Mouse (Mus musculus): ENCODE results near the gene Tagln2. TPM values are rescaled to one million over a fixed set of nuclear protein-coding genes. Genes with fewer than 3 reads are reported as not detected.

Gene Tagln2
- total RNA-seq, 1 experiment, result 131 TPM

DNA sequence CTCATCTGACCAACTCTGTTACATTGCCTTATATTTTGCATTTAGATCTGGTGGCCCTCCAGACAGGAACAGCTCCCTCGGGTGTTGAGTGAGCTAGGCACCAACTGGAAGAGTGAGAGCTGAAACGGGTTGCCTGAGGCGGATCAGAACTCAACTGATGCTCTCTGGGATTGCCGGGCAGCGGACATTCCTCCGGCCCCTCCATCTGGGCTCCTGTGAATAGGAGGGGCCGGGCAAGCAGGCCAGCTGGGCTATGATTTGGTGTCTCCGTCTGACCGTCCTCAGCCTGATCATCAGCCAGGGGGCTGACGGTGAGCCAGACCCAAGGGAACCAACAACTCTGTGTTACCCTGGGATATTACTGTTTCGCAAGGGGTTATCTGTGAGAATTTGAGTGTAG is 15.6 kb upstream of the Tagln2 start:
- peaks cover 8% of the 10 kb centered on the region; the same call in 1 of the 2 replicates for H3K36me3 ChIP-seq (ENCODE audit: control insufficient read depth, insufficient read depth, low read length, poor library complexity, severe bottlenecking)
- in situ Hi-C loops (cut with MboI; ENCODE audit: low sequenced_read_pairs in 2 of 2, unreplicated experiment in 2 of 2), result no loop called here
- H3K9ac ChIP-seq (ENCODE audit: insufficient read depth, low read depth, low read length, poor library complexity, severe bottlenecking), result 0 out of 2 replicates have a peak overlapping the region, but pooled peaks have one; percentile 24
- TF ChIP-seq CHD2 (IDR thresholded peaks at IDR 0.05; ENCODE audit: low read depth, low read length) (no peak), HCFC1 (IDR thresholded peaks at IDR 0.05; ENCODE audit: borderline replicate concordance, insufficient read depth, low read length) (no peak), ZNF384 (IDR thresholded peaks at IDR 0.05; ENCODE audit: low read depth, low read length) (no peak), ZC3H11A (IDR thresholded peaks at IDR 0.05; ENCODE audit: borderline replicate concordance, low read depth, low read length) (no peak), MAFK (IDR thresholded peaks at IDR 0.05; ENCODE audit: insufficient read depth, low read depth, low read length) (no peak)
- H3K4me1 ChIP-seq (ENCODE audit: control insufficient read depth in 2 of 2, insufficient read depth in 2 of 2, low read length in 2 of 2, poor library complexity in 1 of 2), result peaks cover 1 to 2% of the 10 kb centered on the region in 2 experiments; a peak in 3 of 4 replicates
- no peak for DNase-seq (ENCODE audit: low read depth, low spot score)
- H3K9me3 ChIP-seq (ENCODE audit: control insufficient read depth, insufficient read depth, low read depth, low read length), result no peaks in the 10 kb centered on the region
- H3K27ac ChIP-seq (ENCODE audit: insufficient read depth, low read depth, low read length, poor library complexity, severe bottlenecking), result no peak overlapping the region
- H3K4me3 ChIP-seq (ENCODE audit: insufficient read depth in 1 of 2, low read depth in 1 of 2, low read length in 2 of 2, poor library complexity in 1 of 2, severe bottlenecking in 1 of 2), result no peak overlapping the region

DNA sequence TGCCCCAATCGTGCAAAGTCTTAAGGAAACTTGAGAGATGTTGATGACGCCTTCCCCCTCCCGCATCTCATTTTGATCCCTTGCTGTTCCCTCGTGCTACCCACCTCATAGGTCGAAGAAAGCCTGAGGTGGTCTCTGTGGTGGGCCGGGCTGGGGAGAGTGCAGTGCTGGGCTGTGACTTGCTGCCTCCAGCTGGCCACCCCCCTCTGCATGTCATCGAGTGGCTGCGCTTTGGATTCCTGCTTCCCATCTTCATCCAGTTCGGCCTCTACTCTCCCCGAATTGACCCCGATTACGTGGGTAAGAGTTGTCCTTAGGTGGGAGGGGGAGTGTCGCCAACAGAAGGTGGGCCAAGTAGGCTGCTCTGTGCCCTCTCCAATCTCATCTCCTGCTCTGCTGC is 15.2 kb upstream of the Tagln2 start:
- no peaks in the 10 kb centered on the region for H3K9me3 ChIP-seq (ENCODE audit: control insufficient read depth, insufficient read depth, low read depth, low read length)
- in situ Hi-C loops (cut with MboI; ENCODE audit: low sequenced_read_pairs in 2 of 2, unreplicated experiment in 2 of 2), result no loop called here
- DNase-seq (ENCODE audit: low read depth, low spot score), result no peak
- TF ChIP-seq ZNF384 (IDR thresholded peaks at IDR 0.05; ENCODE audit: low read depth, low read length), result no peak
- H3K27ac ChIP-seq (ENCODE audit: insufficient read depth, low read depth, low read length, poor library complexity, severe bottlenecking), result no peak overlapping the region
- peaks cover 8% of the 10 kb centered on the region; the same call in 1 of the 2 replicates for H3K36me3 ChIP-seq (ENCODE audit: control insufficient read depth, insufficient read depth, low read length, poor library complexity, severe bottlenecking)
- H3K4me3 ChIP-seq (ENCODE audit: insufficient read depth in 1 of 2, low read depth in 1 of 2, low read length in 2 of 2, poor library complexity in 1 of 2, severe bottlenecking in 1 of 2), result no peak overlapping the region
- peaks cover 1 to 2% of the 10 kb centered on the region in 2 experiments; a peak in 3 of 4 replicates for H3K4me1 ChIP-seq (ENCODE audit: control insufficient read depth in 2 of 2, insufficient read depth in 2 of 2, low read length in 2 of 2, poor library complexity in 1 of 2)
- H3K9ac ChIP-seq (ENCODE audit: insufficient read depth, low read depth, low read length, poor library complexity, severe bottlenecking), result no peak overlapping the region

DNA sequence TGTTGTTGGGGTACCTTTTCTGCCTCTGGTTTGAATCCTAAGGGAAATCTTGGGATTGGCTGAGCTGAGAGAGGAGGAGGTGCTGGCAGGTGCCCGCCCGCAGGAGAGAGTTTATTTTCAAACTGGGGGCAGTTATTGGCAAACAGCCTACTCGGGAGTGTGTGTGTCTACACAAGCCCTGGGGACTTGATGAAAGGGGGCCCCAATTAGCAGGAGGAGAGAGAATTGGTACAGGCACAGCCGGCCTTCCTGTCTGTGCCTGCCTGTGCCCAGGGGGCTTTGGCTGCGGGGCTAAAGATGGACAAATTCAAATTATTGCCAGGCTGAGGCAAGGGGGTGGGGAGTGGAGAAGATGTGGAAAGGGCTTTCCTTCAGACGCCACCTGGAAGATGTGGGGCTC is 14.0 kb upstream of the Tagln2 start:
- H3K27ac ChIP-seq (ENCODE audit: insufficient read depth, low read depth, low read length, poor library complexity, severe bottlenecking), result no peak overlapping the region
- no peak for DNase-seq (ENCODE audit: low read depth, low spot score)
- no peaks in the 10 kb centered on the region for H3K9me3 ChIP-seq (ENCODE audit: control insufficient read depth, insufficient read depth, low read depth, low read length)
- TF ChIP-seq HCFC1 (IDR thresholded peaks at IDR 0.05; ENCODE audit: borderline replicate concordance, insufficient read depth, low read length), result no peak
- TF ChIP-seq MAFK (IDR thresholded peaks at IDR 0.05; ENCODE audit: insufficient read depth, low read depth, low read length), result no peak
- no peak for TF ChIP-seq CHD2 (IDR thresholded peaks at IDR 0.05; ENCODE audit: low read depth, low read length)
- no peak for TF ChIP-seq ZC3H11A (IDR thresholded peaks at IDR 0.05; ENCODE audit: borderline replicate concordance, low read depth, low read length)
- no peak for TF ChIP-seq ZNF384 (IDR thresholded peaks at IDR 0.05; ENCODE audit: low read depth, low read length)
- in situ Hi-C loops (cut with MboI; ENCODE audit: low sequenced_read_pairs in 2 of 2, unreplicated experiment in 2 of 2), result no loop called here
- H3K9ac ChIP-seq (ENCODE audit: insufficient read depth, low read depth, low read length, poor library complexity, severe bottlenecking), result no peak overlapping the region
- H3K4me3 ChIP-seq (ENCODE audit: insufficient read depth in 1 of 2, low read depth in 1 of 2, low read length in 2 of 2, poor library complexity in 1 of 2, severe bottlenecking in 1 of 2), result no peak overlapping the region
- H3K36me3 ChIP-seq (ENCODE audit: control insufficient read depth, insufficient read depth, low read length, poor library complexity, severe bottlenecking), result peaks cover 8% of the 10 kb centered on the region; the same call in 1 of the 2 replicates
- peaks cover 1 to 3% of the 10 kb centered on the region in 2 experiments; a peak in 3 of 4 replicates for H3K4me1 ChIP-seq (ENCODE audit: control insufficient read depth in 2 of 2, insufficient read depth in 2 of 2, low read length in 2 of 2, poor library complexity in 1 of 2)

DNA sequence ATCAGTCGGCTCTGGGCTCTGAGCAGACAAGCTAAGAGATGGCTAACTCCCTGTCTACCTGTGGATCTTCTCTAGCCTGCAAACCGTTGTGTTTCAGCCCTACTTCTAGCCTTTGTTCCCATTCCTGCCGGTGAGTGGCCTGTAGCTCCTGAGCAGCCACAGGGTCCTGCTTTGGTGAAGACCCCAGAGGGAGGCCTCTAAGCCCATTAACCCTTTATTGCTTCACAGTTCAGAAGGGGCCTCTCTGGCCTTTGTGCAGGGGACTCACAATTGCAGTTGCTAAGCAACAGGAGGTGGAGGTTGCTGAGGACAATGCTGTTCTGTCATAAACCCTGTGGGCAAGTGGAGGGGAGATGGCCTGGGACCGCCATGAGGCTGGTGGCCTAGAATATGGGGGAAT is 13.6 kb upstream of the Tagln2 start:
- DNase-seq (ENCODE audit: low read depth, low spot score), result no peak

DNA sequence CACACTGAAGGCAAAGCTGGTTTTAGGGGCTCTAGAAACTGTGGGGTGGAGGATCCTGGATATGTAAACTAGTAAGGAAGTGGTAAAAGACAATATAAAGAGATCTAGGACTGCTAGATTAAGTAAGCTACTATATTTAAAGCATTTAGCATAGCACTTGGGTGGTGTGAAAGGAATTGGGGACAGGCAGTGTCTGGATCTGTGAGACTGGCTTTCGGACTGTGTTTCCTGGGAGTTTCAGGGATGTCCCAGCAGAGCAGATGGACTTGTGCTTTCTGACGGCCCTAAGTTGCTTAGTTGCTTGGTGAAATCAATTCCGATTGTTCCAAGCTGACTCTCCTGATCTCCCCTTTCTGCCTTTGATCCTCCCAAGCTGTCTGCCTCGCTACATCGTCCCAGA is 13.2 kb upstream of the Tagln2 start:
- no peak for TF ChIP-seq ZNF384 (IDR thresholded peaks at IDR 0.05; ENCODE audit: low read depth, low read length)
- no peak for TF ChIP-seq ZC3H11A (IDR thresholded peaks at IDR 0.05; ENCODE audit: borderline replicate concordance, low read depth, low read length)
- no peak for TF ChIP-seq CHD2 (IDR thresholded peaks at IDR 0.05; ENCODE audit: low read depth, low read length)
- no peak for TF ChIP-seq HCFC1 (IDR thresholded peaks at IDR 0.05; ENCODE audit: borderline replicate concordance, insufficient read depth, low read length)
- TF ChIP-seq MAFK (IDR thresholded peaks at IDR 0.05; ENCODE audit: insufficient read depth, low read depth, low read length), result no peak
- Histone ChIP-seq H3K4me1 (ENCODE audit: control insufficient read depth in 2 of 2, insufficient read depth in 2 of 2, low read length in 2 of 2, poor library complexity in 1 of 2) (peaks cover 0 to 2% of the 10 kb centered on the region in 2 experiments; a peak in 1 of 4 replicates), H3K9ac (ENCODE audit: insufficient read depth, low read depth, low read length, poor library complexity, severe bottlenecking) (no peak overlapping the region), H3K27ac (ENCODE audit: insufficient read depth, low read depth, low read length, poor library complexity, severe bottlenecking) (no peak overlapping the region), H3K36me3 (ENCODE audit: control insufficient read depth, insufficient read depth, low read length, poor library complexity, severe bottlenecking) (peaks cover 16% of the 10 kb centered on the region), H3K4me3 (ENCODE audit: insufficient read depth in 1 of 2, low read depth in 1 of 2, low read length in 2 of 2, poor library complexity in 1 of 2, severe bottlenecking in 1 of 2) (no peak overlapping the region), H3K9me3 (ENCODE audit: control insufficient read depth, insufficient read depth, low read depth, low read length) (no peaks in the 10 kb centered on the region)
- DNase-seq (ENCODE audit: low read depth, low spot score), result no peak
- in situ Hi-C loops (cut with MboI; ENCODE audit: low sequenced_read_pairs in 2 of 2, unreplicated experiment in 2 of 2), result no loop called here

More for the DNA sequence above, 13.6 kb upstream of the Tagln2 start:
- Histone ChIP-seq H3K36me3 (ENCODE audit: control insufficient read depth, insufficient read depth, low read length, poor library complexity, severe bottlenecking) (peaks cover 11% of the 10 kb centered on the region; the same call in 1 of the 2 replicates), H3K4me3 (ENCODE audit: insufficient read depth in 1 of 2, low read depth in 1 of 2, low read length in 2 of 2, poor library complexity in 1 of 2, severe bottlenecking in 1 of 2) (no peak overlapping the region), H3K27ac (ENCODE audit: insufficient read depth, low read depth, low read length, poor library complexity, severe bottlenecking) (no peak overlapping the region), H3K4me1 (ENCODE audit: control insufficient read depth in 2 of 2, insufficient read depth in 2 of 2, low read length in 2 of 2, poor library complexity in 1 of 2) (peaks cover 0 to 2% of the 10 kb centered on the region in 2 experiments; a peak in 1 of 4 replicates), H3K9me3 (ENCODE audit: control insufficient read depth, insufficient read depth, low read depth, low read length) (no peaks in the 10 kb centered on the region), H3K9ac (ENCODE audit: insufficient read depth, low read depth, low read length, poor library complexity, severe bottlenecking) (no peak overlapping the region)
- no peak for TF ChIP-seq CHD2 (IDR thresholded peaks at IDR 0.05; ENCODE audit: low read depth, low read length)
- TF ChIP-seq HCFC1 (IDR thresholded peaks at IDR 0.05; ENCODE audit: borderline replicate concordance, insufficient read depth, low read length), result no peak
- TF ChIP-seq MAFK (IDR thresholded peaks at IDR 0.05; ENCODE audit: insufficient read depth, low read depth, low read length), result no peak
- TF ChIP-seq ZNF384 (IDR thresholded peaks at IDR 0.05; ENCODE audit: low read depth, low read length), result no peak
- in situ Hi-C loops (cut with MboI; ENCODE audit: low sequenced_read_pairs in 2 of 2, unreplicated experiment in 2 of 2), result no loop called here

Measured in ES-E14 (cell line).